Mouse (Mus musculus): ENCODE results near the gene Crabp1.

Gene Crabp1

GRCm38 (mm10) chr9:54776451-54776982, 12.0 kb downstream of the Crabp1 start:
- no peak for DNase-seq

- DNase-seq, result no peak
These were observed 14.7 kb downstream of the Crabp1 start for GRCm38 (mm10) chr9:54779280-54779679.

- DNase-seq, result no peak
These were observed 18.0 kb downstream of the Crabp1 start for GRCm38 (mm10) chr9:54782504-54782903.

GRCm38 (mm10) chr9:54784003-54784402, 19.5 kb downstream of the Crabp1 start:
- no peak for DNase-seq

GRCm38 (mm10) chr9:54785215-54785614, 20.7 kb downstream of the Crabp1 start:
- no peak for DNase-seq

- DNase-seq, result no peak
These were observed 21.5 kb downstream of the Crabp1 start for GRCm38 (mm10) chr9:54786083-54786482.

- DNase-seq, result no peak
These were observed 23.2 kb downstream of the Crabp1 start for GRCm38 (mm10) chr9:54787760-54788159.

GRCm38 (mm10) chr9:54790271-54790670, 25.7 kb downstream of the Crabp1 start:
- no peak for DNase-seq

GRCm38 (mm10) chr9:54801460-54801961, 37.0 kb downstream of the Crabp1 start:
- no peak for DNase-seq

GRCm38 (mm10) chr9:54802749-54803679, 38.5 kb downstream of the Crabp1 start:
- DNase-seq, result no peak

GRCm38 (mm10) chr9:54804351-54804750, 39.8 kb downstream of the Crabp1 start:
- DNase-seq, result no peak

GRCm38 (mm10) chr9:54807761-54808160, 43.2 kb downstream of the Crabp1 start:
- no peak for DNase-seq

GRCm38 (mm10) chr9:54809953-54810352, 45.4 kb downstream of the Crabp1 start:
- DNase-seq, result no peak

- DNase-seq, result no peak
These were observed 52.1 kb downstream of the Crabp1 start for GRCm38 (mm10) chr9:54816508-54817201.

- DNase-seq, result peak; percentile 4 to 24
These were observed 57.0 kb downstream of the Crabp1 start for GRCm38 (mm10) chr9:54821442-54822100.

All from B cell, adult 2 months (primary cell).